Mouse (Mus musculus): ENCODE data around the gene Abhd13.

The Abhd13 gene

DNA sequence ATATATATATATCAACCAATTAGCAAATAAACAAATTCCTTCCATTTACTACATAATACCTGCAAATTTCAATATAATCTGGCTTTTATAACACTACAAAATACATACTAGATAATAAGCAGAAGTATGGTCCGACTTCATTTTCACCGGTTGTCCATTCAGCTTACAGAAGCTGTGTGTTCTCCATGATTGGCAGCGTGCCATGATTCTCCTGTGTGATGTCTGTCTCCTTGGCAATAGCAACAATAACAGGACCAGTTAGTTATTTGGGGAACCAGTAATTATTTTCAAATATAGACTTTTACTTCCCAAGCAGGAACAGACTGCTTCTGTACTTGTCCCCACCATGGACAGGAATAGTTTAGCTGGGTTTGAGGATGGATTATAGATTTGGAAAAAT, 39.7 kb downstream of the Abhd13 start:
- DNase-seq, result no peak

DNA sequence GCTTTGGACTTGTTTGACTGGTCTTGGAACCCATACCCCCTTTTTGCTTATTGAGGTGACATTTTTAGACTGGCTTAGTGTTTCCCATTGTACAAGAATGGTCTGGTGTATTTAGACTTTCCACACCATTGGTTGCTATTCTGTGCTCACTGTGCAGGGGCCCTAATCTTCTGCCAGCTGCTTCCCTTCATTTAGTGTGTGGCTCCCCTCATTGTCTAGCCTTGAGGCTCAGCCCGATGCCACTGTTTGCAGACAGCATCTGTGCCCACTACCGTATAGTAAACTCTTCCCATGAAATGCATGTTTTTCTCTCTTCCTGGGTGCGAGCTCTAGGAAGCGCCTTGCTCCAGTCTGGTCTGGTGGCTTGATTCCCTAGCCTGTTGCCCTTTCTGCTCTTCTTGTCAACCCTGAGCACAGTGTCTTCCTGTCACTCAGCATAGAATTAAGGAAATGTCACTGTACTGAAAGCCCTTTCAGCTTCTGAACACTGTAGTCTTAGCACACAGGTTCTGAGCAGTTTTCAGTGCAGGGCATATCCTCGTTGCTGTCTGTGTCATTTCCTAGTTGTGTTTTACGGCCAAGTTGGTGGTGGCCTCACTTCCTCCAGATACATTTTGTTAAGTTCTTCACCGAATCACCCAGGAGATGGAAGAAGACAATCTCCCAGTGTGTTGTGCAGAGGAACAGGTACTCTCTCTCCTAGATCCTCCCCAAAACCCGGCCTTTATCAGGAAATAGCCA, 53.0 kb downstream of the Abhd13 start:
- DNase-seq, result no peak

DNA sequence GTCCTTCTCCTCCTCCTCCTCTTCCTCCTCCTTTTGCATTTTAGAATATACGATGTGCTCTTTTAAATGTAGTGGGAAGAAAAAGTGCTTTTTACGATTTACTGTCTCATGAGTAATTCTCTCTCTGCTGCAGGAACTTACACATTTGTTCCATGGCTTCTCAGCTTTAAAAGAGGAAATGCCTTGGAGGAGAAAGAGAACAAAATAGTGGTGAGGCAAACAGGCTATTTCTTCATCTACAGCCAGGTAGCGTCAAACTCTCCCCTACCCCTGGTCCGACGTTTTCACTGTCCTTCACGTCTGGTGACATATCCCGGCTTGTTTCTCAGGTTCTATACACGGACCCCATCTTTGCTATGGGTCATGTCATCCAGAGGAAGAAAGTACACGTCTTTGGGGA, 53.7 kb downstream of the Abhd13 start:
- no peak for DNase-seq

DNA sequence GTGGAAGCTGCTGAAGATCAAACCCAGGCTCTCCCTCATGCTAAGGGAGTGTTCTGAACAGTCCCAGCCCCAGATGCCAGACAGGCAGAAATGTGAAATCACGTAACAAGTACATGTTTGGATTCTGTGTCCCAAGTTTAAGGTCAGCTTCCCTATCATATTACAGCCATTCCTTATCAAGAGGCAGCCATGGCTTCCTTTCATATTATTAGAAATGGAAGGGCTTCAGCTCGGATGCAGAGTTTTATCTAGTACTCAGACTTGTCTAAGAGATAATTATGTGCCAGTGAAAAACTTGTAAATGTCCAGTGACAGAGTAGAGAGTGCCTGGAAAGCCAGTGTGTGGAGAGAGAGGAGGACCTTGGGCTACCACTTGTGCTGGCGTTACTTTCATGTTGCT, 63.4 kb downstream of the Abhd13 start:
- no peak for DNase-seq

Measured in kidney, adult 8-10 months (tissue).